Mouse (Mus musculus) liver, embryonic 14.5 days (tissue): ENCODE data around the gene Gm10065. TPM values are rescaled to one million over a fixed set of nuclear protein-coding genes. Genes with fewer than 3 reads are reported as not detected.

ENCODE experiments used
- ATAC-seq: fragments of 200-750 bp; cut with Nextera tagmentation; 2 replicates; pipeline ENCODE4 v1.8.0; 2017; ENCODE audit warnings: moderate number of reproducible peaks, mild to moderate bottlenecking, moderate library complexity; ENCODE audit not compliant: insufficient read depth
- DNase-seq, 3 experiments: peaks; one replicate each; pipeline ENCODE4 v3.0.0-alpha.2; 2012 to 2013; ENCODE audit warnings: low read depth in 3 of 3, low spot score in 3 of 3
- H3K27ac ChIP-seq: fragments of 300-500 bp; sonication (generic); 2 replicates; pipeline ENCODE4 v1.5.1; 2014; ENCODE audit warnings: moderate library complexity, mild to moderate bottlenecking, control low read depth, inconsistent platforms
- H3K27me3 ChIP-seq: fragments of 300-500 bp; sonication (generic); 2 replicates; pipeline ENCODE4 v1.6.1; 2014; ENCODE audit warnings: mild to moderate bottlenecking, low read length, moderate library complexity; ENCODE audit not compliant: control insufficient read depth, insufficient read depth
- H3K36me3 ChIP-seq: fragments of 300-500 bp; sonication (generic); replicated peaks from 2 replicates; pipeline ENCODE4 v1.6.1; 2014; ENCODE audit warnings: low read depth; ENCODE audit not compliant: control insufficient read depth, insufficient read depth
- H3K4me1 ChIP-seq, 2 experiments: fragments of 200-500 bp in 1 of 2; fragments of 300-500 bp in 1 of 2; sonication (generic) in 1 of 2; replicated peaks; 2 replicates each; pipeline ENCODE4 v1.6.1; 2012 to 2014; ENCODE audit warnings: antibody characterized with exemption in 1 of 2, inconsistent platforms in 1 of 2, low read length in 1 of 2; ENCODE audit not compliant: control insufficient read depth in 2 of 2, insufficient read depth in 2 of 2
- H3K4me2 ChIP-seq: fragments of 300-500 bp; sonication (generic); 2 replicates; pipeline ENCODE4 v1.6.1; 2014; ENCODE audit warnings: low read depth, mild to moderate bottlenecking, control low read depth, moderate library complexity
- H3K4me3 ChIP-seq, 2 experiments: fragments of 200-500 bp in 1 of 2; fragments of 300-500 bp in 1 of 2; sonication (generic) in 1 of 2; 2 replicates each; pipeline ENCODE4 v1.5.1; 2012 to 2014; ENCODE audit warnings: low read depth in 2 of 2, low read length in 2 of 2, mild to moderate bottlenecking in 2 of 2, control low read depth in 1 of 2, inconsistent platforms in 1 of 2, moderate library complexity in 1 of 2; ENCODE audit not compliant: insufficient read depth in 1 of 2
- H3K9ac ChIP-seq: fragments of 300-500 bp; sonication (generic); replicated peaks from 2 replicates; pipeline ENCODE4 v1.6.1; 2014; ENCODE audit warnings: mild to moderate bottlenecking, control low read depth, moderate library complexity
- H3K9me3 ChIP-seq: fragments of 300-500 bp; sonication (generic); 2 replicates; pipeline ENCODE4 v1.6.1; 2016; ENCODE audit warnings: low read length, mixed read lengths; ENCODE audit not compliant: control insufficient read depth
- CTCF ChIP-seq: IDR thresholded peaks from 2 replicates; pipeline ENCODE4 v1.5.1; 2016; ENCODE audit warnings: antibody characterized with exemption, low read depth, control low read depth
- EP300 ChIP-seq: IDR thresholded peaks from 2 replicates; pipeline ENCODE4 v1.6.1; 2016; ENCODE audit warnings: antibody characterized with exemption, low read depth
- WGBS: fragments of 180-500 bp; shearing (Covaris S2); extraction: QIAGEN DNeasy Blood & Tissue Kit; methylation state at CpG from one replicate; pipeline ENCODE4 v1.1.7; 2014; ENCODE audit not compliant: insufficient replicate concordance; 5-methylcytosine and 5-hydroxymethylcytosine counted together
- polyA plus RNA-seq, 2 experiments: library from polyadenylated mRNA; depleted of rRNA in 1 of 2; stranded (reverse) in 1 of 2; unstranded in 1 of 2; fragments of >200 nt; fragmentation: Nextera tagmentation in 1 of 2; extraction: Ambion mirVana in 1 of 2; gene quantifications; 2 replicates each; pipeline versions ENCODE4 v1.2.1 to v1.2.3; 2012 to 2014

Gm10065 gene
- polyA plus RNA-seq, 2 experiments: not detected

DNA sequence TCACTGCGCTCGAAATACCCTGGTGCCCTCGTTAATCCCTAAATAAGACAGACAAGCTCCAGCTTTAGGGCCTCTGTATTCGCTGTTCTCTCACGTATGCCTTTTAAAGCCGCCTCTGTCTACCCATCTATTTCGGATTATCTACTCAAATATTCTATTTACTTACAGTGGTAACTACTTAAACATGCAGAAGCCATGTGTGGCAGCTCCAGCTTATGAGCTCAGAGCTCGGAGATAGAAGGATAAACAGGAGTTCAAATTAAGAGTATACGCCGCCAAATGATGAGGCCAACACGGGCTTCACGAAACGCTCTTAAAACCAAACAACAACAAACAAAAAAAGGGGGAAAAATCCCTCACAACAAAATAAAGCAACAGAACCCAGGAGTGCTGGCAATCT, 26.2 kb downstream of the Gm10065 start:
- Histone ChIP-seq H3K4me3 (peak overlapping the region; percentile 68 to 85), H3K4me2 (peak overlapping the region; percentile 77), H3K9me3 (no peaks in the 10 kb centered on the region), H3K27me3 (no peaks in the 10 kb centered on the region), H3K9ac (peak overlapping the region; percentile 68), H3K36me3 (no peaks in the 10 kb centered on the region), H3K4me1 (peaks cover 2 to 13% of the 10 kb centered on the region in 2 experiments; a peak in 3 of 4 replicates), H3K27ac (no peak overlapping the region)
- TF ChIP-seq EP300: no peak
- no peak for TF ChIP-seq CTCF
- 3% methylated on average over 13 of the region's 13 CpGs for WGBS
- ATAC-seq: no peak
- no peak for DNase-seq

DNA sequence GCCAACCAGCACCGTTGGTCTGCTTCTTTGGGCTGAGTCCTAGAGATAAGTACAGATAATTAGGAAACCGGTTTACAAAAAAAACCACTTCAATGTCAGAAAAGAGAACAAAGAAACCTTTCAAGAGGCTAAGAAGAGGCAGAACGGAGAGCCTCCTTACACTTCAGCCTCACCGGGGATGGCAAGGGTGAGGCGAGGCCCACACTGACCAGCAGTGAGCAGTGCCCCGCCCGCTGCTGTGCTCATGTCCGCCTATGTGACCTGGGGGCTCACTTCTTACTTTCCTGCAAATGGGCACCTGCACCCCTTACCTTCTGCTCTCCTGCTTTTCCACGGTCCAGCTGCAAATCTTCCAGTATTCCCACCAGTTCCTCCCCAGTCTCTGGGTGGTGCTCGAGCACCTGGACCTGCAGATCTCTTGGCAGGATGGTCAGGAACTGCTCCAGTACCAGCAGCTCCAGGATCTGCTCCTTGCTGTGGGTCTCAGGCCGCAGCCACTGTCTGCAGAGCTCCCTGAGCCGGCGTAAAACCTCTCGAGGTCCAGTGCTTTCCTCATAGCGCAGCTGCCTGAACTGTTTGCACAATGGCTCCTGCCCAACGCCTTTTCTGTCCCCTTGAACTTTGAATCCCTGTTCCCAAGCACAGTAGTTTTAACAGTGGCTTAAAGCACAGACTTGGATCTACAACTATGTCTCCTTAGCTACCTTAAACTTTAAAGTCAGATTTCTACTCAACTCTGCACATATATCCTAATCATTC, 31.2 kb downstream of the Gm10065 start:
- Histone ChIP-seq H3K27ac (no peak overlapping the region), H3K9me3 (no peaks in the 10 kb centered on the region), H3K9ac (no peak overlapping the region), H3K4me3 (no peak overlapping the region), H3K4me2 (peak overlapping the region; percentile 6; the same call in 1 of the 2 replicates), H3K36me3 (peaks cover 12% of the 10 kb centered on the region), H3K27me3 (no peaks in the 10 kb centered on the region), H3K4me1 (peaks cover 2 to 11% of the 10 kb centered on the region in 2 experiments; a peak in 3 of 4 replicates)
- 74% methylated on average over 16 of the region's 16 CpGs for WGBS
- ATAC-seq: no peak
- TF ChIP-seq EP300: no peak
- TF ChIP-seq CTCF: no peak
- DNase-seq: no peak

DNA sequence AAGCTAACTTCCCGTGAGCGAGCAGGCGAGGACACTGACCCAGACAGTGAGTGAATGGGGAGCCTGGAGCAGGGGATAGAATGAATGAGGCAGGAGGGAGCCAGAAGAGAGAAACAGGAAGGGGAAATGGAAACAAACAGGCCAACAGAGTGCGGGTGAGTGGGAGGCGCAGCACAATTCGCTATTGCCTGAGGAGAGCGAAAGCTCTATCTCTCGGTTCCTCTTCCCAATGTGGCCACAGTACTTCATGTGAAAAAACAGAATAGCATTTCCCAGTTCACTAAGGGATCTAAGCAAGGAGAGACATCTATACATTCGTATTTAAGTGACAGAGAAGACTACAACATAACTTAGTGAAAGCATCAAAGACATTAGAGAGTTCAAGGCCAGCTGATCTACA, 32.4 kb downstream of the Gm10065 start:
- TF ChIP-seq EP300 (no peak), CTCF (no peak)
- Histone ChIP-seq H3K27me3 (no peaks in the 10 kb centered on the region), H3K9me3 (no peaks in the 10 kb centered on the region), H3K4me3 (no peak overlapping the region), H3K36me3 (peaks cover 12% of the 10 kb centered on the region), H3K4me2 (no peak overlapping the region), H3K4me1 (peaks cover 0 to under 1% of the 10 kb centered on the region in 2 experiments; a peak in 3 of 4 replicates), H3K9ac (no peak overlapping the region), H3K27ac (no peak overlapping the region)
- no peak for ATAC-seq
- no peak for DNase-seq
- 71% methylated on average over 9 of the region's 9 CpGs for WGBS

DNA sequence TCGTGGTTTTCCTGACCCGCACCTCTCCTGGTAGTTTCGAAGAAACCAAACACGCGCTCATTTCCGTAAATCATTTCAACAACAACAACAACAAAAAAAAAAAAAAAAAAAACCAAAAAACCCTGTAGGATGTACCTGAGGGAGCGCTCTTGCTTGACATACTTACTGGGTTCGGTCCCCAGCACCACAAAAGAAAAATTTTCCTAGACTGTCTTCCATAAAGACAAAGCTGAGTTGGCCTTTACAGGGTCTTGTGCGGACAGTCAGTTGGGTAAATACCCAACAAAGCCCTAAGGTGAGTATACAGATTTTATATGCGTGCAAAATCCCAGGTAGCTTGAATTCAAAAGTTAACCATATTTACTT, 38.1 kb downstream of the Gm10065 start:
- Histone ChIP-seq H3K9ac (peak overlapping the region; percentile 92), H3K27ac (peak overlapping the region; percentile 81), H3K36me3 (peaks cover 9% of the 10 kb centered on the region), H3K4me2 (peak overlapping the region; percentile 95), H3K27me3 (no peaks in the 10 kb centered on the region), H3K9me3 (no peaks in the 10 kb centered on the region), H3K4me1 (peaks cover 7% of the 10 kb centered on the region in 2 experiments), H3K4me3 (peak overlapping the region; percentile 78 to 96)
- TF ChIP-seq EP300: no peak
- no peak for TF ChIP-seq CTCF
- DNase-seq: no peak
- 19% methylated on average over 10 of the region's 10 CpGs for WGBS
- no peak for ATAC-seq

DNA sequence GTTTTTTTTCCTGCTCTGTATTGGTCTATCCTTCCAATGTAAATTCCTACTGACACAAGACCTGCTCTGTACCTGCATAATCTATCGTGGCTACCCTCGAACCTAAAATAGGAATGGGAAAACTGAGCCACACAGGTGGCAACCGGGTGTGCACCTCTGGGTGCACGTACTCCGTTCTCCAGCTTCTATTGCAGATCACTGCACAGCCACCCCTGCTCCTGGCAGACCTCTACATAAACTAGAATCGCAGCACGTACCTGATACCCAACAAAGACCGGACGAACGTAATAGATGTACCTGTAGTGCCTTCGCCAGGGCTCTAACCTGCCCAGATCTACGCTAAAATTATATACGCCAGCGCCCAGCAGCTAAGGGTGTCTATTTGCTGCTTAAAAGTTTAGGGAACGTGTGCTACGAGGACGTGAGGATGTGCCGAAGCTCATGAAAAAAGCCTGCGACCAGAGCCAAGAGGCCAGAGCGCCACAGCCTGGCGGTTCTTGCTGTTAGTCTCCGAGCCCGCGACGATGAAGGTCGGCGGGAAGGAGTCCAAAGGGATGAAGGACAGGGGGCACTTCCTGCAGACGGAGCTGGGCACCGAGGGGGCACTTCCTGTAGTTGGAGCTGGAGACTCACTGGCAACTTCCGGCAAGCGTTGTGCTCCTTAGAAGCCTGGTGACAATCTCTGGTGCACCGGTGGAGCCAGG, 38.6 kb downstream of the Gm10065 start, which contains the start of gene Pgbd1:
Pgbd1 (minus strand) TSS at position 556 of the 704 bp plus-strand sequence.
- H3K4me2 ChIP-seq: peak within 1 kb of the TSS; percentile 95
- no peaks in the 10 kb centered on the region for H3K27me3 ChIP-seq
- WGBS: under 1% methylated on average over 32 of the region's 32 CpGs
- H3K4me1 ChIP-seq: peaks cover 7% of the 10 kb centered on the region in 2 experiments
- H3K4me3 ChIP-seq: peak within 1 kb of the TSS; percentile 78 to 96
- ATAC-seq (peak; percentile 85), DNase-seq (peak; percentile 56 to 61 (median 61))
- H3K9ac ChIP-seq: peak within 1 kb of the TSS; percentile 92
- H3K27ac ChIP-seq: peak within 1 kb of the TSS; percentile 81
- no peaks in the 10 kb centered on the region for H3K9me3 ChIP-seq
- H3K36me3 ChIP-seq: peaks cover 9% of the 10 kb centered on the region
- no peak for TF ChIP-seq EP300
- peak; percentile 86 for TF ChIP-seq CTCF
